Mouse (Mus musculus) right cerebral cortex, postnatal 14 days (tissue): ENCODE data around the gene Ift140.
"Not testable (repeated sequence)": the region's sequence is repeated elsewhere in the genome, so short reads cannot be mapped to it uniquely, and the experiment has no call there.

ENCODE experiments used
- DNase-seq: peaks from one replicate; pipeline ENCODE4 v3.0.0; 2022

Ift140 gene

GRCm38 (mm10) chr17:25120406-25120805 lies 104.5 kb downstream of the Ift140 start, which contains the start of gene Ptx4:
Gene Ptx4 (plus strand): TSS chr17:25120760.
- no peak for DNase-seq

- DNase-seq = no peak
These were observed 108.1 kb downstream of the Ift140 start for GRCm38 (mm10) chr17:25123979-25124378.

DNA sequence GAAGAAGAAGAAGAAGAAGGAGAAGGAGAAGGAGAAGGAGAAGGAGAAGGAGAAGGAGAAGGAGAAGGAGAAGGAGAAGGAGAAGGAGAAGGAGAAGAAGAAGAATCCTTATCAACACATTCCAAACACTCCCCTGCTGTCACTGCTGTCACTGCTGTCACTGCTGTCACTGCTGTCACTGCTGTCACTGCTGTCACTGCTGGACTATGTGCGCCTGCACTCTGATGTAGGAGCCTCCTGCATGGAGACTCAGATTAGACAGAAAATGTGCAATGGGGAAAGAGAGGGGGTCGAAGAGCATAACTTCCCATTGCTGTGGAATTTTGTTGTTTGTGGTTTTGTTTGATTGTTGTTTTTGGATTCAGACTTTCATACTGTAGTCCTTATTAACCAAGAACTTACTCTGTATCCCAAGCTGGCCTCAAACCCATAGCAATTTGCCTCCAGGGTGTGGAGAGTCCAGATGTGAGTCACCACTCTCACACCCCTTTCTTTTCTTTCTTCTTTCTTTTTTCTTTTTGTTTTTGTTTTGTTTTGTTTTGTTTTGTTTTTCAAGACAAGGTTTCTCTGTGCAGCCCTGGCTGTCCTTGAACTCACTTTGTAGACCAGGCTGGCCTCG lies 109.7 kb downstream of the Ift140 start:
- DNase-seq = not testable (repeated sequence)

DNA sequence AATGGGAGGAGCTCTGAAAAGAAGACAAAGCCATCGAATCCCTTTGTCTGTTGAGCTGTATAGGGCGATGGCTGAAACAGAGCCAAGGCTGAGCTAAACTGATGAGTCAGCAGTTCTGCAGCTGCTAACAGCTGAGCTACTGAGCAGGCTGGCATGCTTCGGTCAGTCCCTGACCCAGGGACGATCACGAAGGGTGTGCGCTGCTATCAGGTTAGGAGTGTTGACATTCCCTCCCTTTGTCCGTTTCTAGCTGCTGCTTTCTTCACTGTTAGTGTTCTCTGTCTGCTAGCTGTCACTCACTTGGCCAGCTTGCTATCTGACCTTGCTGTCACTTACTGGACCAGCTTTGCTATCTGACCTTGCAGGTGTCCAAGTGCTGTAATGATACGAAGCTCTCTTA lies 111.2 kb downstream of the Ift140 start:
- no peak for DNase-seq

- DNase-seq = no peak
These were observed 111.8 kb downstream of the Ift140 start for GRCm38 (mm10) chr17:25127681-25128080.

DNA sequence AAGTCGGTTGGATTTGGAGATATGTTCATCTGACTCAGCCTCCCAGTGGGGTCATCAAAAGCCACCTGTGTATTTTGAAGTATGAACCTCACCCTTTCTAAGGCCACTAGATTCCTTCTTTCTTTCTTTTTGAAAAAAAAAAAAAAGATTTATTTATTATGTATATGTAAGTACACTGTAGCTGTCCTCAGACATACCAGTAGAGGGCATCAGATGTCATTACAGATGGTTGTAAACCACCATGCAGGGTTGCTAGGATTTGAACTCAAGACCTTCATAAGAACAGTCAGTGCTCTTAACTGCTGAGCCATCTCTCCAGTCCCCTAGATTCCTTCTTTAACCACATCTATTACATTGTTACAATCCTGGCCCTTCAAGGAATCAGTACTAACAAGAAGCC lies 114.2 kb downstream of the Ift140 start:
- DNase-seq = no peak

GRCm38 (mm10) chr17:25133275-25133698 lies 117.4 kb downstream of the Ift140 start, which contains the start of gene Clcn7:
Gene Clcn7 (plus strand): TSS chr17:25133391.
- peak; percentile 96 for DNase-seq

GRCm38 (mm10) chr17:25135622-25136021 lies 119.7 kb downstream of the Ift140 start:
- DNase-seq = no peak

GRCm38 (mm10) chr17:25138803-25139202 lies 122.9 kb downstream of the Ift140 start:
- no peak for DNase-seq

DNA sequence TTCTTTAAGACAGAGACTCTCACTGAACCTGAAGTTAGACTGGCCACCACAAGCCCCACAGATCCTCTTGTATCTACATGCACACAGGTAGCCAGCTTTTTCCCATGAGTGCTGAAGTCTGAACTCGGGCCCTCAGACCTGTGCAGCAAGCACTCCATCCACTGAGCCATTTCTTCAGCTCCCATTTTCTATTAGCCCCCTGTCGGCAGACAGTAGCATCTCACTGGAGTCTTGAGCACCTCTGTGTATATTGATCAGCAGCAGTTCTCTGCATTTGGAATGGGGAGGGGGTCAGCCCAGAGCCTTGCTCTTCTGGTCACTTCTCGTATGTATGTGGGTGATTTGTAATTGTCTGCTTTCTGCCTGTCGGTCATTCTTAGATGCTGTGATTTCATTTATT lies 124.1 kb downstream of the Ift140 start:
- DNase-seq = no peak
